Mouse (Mus musculus) urinary bladder, postnatal 0 days (tissue): ENCODE data around the gene Sectm1a. TPM values are rescaled to one million over a fixed set of nuclear protein-coding genes. Genes with fewer than 3 reads are reported as not detected.

Experiments
- polyA plus RNA-seq: library from polyadenylated mRNA; unstranded; fragments of >200 nt; fragmentation: Nextera tagmentation; extraction: Ambion mirVana; gene quantifications from 2 replicates; pipeline ENCODE4 v1.2.1, GENCODE M21; 2015

The Sectm1a gene
- 0.10 TPM in 1 of 2 replicates, not detected in the other for polyA plus RNA-seq

DNA sequence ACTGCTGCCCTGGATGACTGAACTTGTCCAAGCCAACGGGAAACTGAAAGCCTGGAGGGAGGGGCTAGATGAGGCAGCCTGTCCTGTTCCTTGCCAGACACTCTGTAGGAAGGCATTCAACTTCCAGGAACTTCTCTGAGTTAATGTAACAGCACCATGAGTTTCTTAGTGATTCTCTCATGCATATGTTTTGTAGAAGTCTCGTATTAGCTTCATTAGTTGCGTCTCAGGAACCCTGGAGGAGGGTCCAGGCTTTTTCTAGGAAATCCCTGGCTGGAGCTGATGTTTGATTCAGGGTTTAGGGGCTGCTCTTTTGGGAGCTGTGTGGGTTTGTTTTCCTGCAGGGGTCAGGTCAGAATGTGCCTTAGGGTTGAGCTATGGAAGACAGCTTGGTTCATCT lies at the start of gene Sectm1a:
Sectm1a (minus strand) TSS at position 101 of the 400 bp plus-strand sequence.

DNA sequence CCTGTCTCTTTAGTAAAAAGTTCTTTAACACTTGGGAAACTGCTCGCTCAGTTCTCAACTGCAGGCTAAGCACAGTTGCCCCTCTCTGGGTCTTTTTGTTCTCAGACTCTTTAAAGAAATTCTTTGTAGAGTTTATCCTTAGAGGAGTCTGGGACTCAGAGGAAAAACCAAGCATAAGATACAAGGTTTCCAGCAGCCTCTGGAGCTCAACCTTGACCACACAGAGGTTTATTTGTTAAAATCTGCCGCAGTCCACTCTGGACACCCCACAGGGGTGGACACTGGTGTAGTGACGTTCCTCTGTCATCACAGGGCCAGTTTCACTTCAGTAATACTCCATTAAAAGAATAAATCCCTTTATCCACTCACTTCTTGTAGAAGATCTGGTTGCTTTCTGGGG lies 37.6 kb upstream of the Sectm1a start, which contains the start of gene Tex19.2:
Tex19.2 (minus strand) TSS at position 101 of the 400 bp plus-strand sequence.

DNA sequence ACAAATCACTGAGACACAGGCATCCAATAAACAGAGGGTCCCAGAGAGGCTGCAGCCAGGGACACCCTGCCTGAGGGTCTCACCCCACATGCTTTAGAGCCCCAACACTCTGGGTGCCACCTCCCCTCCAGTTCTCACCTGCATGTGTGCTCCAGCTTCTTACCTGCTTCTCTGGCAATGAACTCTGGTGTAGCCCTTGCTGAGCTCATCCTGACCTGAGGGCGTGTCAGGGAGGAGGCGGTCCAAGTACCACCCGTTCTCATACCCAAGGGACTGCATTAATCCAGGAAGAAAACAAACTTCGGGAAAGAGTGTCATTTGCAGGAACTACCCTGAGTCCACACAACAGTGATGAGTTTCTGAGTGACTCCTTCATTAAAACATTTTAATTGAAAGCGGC lies 17.6 kb downstream of the Sectm1a start, which contains the start of gene Sectm1b:
Sectm1b (minus strand) TSS at position 191 of the 400 bp plus-strand sequence.

DNA sequence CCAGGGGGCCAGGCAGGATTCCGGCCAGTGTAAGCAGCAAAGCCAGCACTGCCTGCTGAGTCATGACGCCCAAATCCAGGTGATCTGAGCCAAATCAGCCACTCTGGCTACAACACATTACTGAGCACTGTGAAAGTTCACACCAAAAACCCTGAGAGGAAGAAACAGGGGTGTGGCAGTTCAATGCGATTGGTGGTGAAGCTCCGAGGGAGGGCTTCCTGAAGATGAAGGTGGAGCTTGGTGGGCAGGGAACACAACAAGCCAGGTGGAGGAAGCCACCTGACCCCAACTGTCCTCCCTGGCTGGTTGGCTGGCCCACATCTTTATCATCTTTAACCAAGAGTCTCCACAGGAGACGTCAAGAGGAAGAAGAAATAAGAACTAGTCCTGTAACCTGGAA lies 41.7 kb downstream of the Sectm1a start, which contains the start of gene Cd7:
Cd7 (minus strand) TSS at position 117 of the 400 bp plus-strand sequence.

Other genes starting within 250 kb of the Sectm1a start
- 1.7 and 2.3 TPM in 2 replicates for gene Ccdc57, start 148.3 kb downstream of the Sectm1a start, polyA plus RNA-seq
- gene Slc16a3, start 132.7 kb downstream of the Sectm1a start, polyA plus RNA-seq, result 109 and 117 TPM in 2 replicates
- gene Csnk1d, start 89.9 kb downstream of the Sectm1a start, polyA plus RNA-seq, result 69.5 and 78.5 TPM in 2 replicates
- gene Cd7, start 41.8 kb downstream of the Sectm1a start, polyA plus RNA-seq, result not detected in 2 replicates
- gene Sectm1b, start 17.7 kb downstream of the Sectm1a start, polyA plus RNA-seq, result 0.11 TPM in 2 replicates
- gene Tex19.2, start 37.5 kb upstream of the Sectm1a start, polyA plus RNA-seq, result not detected in 2 replicates
- gene Tex19.1, start 64.9 kb upstream of the Sectm1a start, polyA plus RNA-seq, result 0.15 TPM in 1 of 2 replicates, not detected in the other
- gene Uts2r, start 79.1 kb upstream of the Sectm1a start, polyA plus RNA-seq, result not detected in 2 replicates
- 5.7 and 5.8 TPM in 2 replicates for gene Hexdc, start 123.2 kb upstream of the Sectm1a start, polyA plus RNA-seq
- gene Ogfod3, start 123.5 kb upstream of the Sectm1a start, polyA plus RNA-seq, result 15.5 and 16.6 TPM in 2 replicates
- 32.2 and 34.3 TPM in 2 replicates for gene Cybc1, start 148.1 kb upstream of the Sectm1a start, polyA plus RNA-seq
- 19.2 and 20.9 TPM in 2 replicates for gene Narf, start 156.0 kb upstream of the Sectm1a start, polyA plus RNA-seq
- 3.7 and 4.3 TPM in 2 replicates for gene Foxk2, start 178.8 kb upstream of the Sectm1a start, polyA plus RNA-seq